Mouse (Mus musculus) macrophage (primary cell): ENCODE data around the gene Slc22a13. TPM values are rescaled to one million over a fixed set of nuclear protein-coding genes. Genes with fewer than 3 reads are reported as not detected.

Source experiments
- H3K27ac ChIP-seq: fragments of 350-480 bp; formaldehyde crosslinking; 2 replicates; pipeline ENCODE4 v1.9.0; 2021
- H3K36me3 ChIP-seq: fragments of 350-480 bp; formaldehyde crosslinking; 2 replicates; pipeline ENCODE4 v1.9.0; 2021; ENCODE audit errors: inconsistent target
- H3K4me3 ChIP-seq: fragments of 350-480 bp; formaldehyde crosslinking; 2 replicates; pipeline ENCODE4 v1.9.0; 2021; ENCODE audit errors: inconsistent target
- H3K79me2 ChIP-seq: fragments of 350-480 bp; formaldehyde crosslinking; 2 replicates; pipeline ENCODE4 v1.9.0; 2021; ENCODE audit errors: inconsistent target
- WGBS: methylation state at CpG from one replicate; pipeline ENCODE4 v1.1.7; 2026; ENCODE audit warnings: inconsistent platforms; ENCODE audit not compliant: missing documents; 5-methylcytosine and 5-hydroxymethylcytosine counted together
- polyA plus RNA-seq: library from polyadenylated mRNA; stranded (reverse); fragments of 250-400 nt; gene quantifications from 3 replicates; pipeline ENCODE4 v1.2.4, GENCODE M21; 2018; ENCODE audit warnings: inconsistent platforms

The Slc22a13 gene
- polyA plus RNA-seq, 1 experiment from 2014 or later = not detected

GRCm38 (mm10) chr9:119164743-119165142 is 44.2 kb downstream of the Slc22a13 start:
- no peaks in the 10 kb centered on the region for H3K79me2 ChIP-seq
- 76% methylated on average over 7 of the region's 7 CpGs for WGBS
- no peaks in the 10 kb centered on the region for H3K36me3 ChIP-seq
- no peak overlapping the region for H3K27ac ChIP-seq
- no peak overlapping the region for H3K4me3 ChIP-seq

GRCm38 (mm10) chr9:119160689-119161088 is 48.2 kb downstream of the Slc22a13 start:
- H3K27ac ChIP-seq = no peak overlapping the region
- no peaks in the 10 kb centered on the region for H3K36me3 ChIP-seq
- WGBS = 93% methylated on average over 3 of the region's 3 CpGs
- no peak overlapping the region for H3K4me3 ChIP-seq
- H3K79me2 ChIP-seq = no peaks in the 10 kb centered on the region

GRCm38 (mm10) chr9:119158861-119159260 is 50.0 kb downstream of the Slc22a13 start, which contains the start of gene Gm47289:
Gene Gm47289, plus strand, starts transcription at chr9:119159161.
- WGBS = 70% methylated on average over 4 of the region's 4 CpGs
- H3K27ac ChIP-seq = no peak within 1 kb of the TSS

GRCm38 (mm10) chr9:119156278-119157201 is 52.4 kb downstream of the Slc22a13 start, which contains the start of gene Acaa1b:
Gene Acaa1b, minus strand, starts transcription at chr9:119157093.
- Histone ChIP-seq H3K27ac (no peak within 1 kb of the TSS), H3K79me2 (no peaks in the 10 kb centered on the region), H3K4me3 (no peak within 1 kb of the TSS), H3K36me3 (no peaks in the 10 kb centered on the region)
- WGBS = 3% methylated on average over 64 of the region's 65 CpGs

More at GRCm38 (mm10) chr9:119158861-119159260, 50.0 kb downstream of the Slc22a13 start, which contains the start of gene Gm47289:
- no peaks in the 10 kb centered on the region for H3K79me2 ChIP-seq
- H3K4me3 ChIP-seq = no peak within 1 kb of the TSS
- no peaks in the 10 kb centered on the region for H3K36me3 ChIP-seq

GRCm38 (mm10) chr9:119155826-119156225 is 53.1 kb downstream of the Slc22a13 start:
- no peak overlapping the region for H3K4me3 ChIP-seq
- H3K79me2 ChIP-seq = no peaks in the 10 kb centered on the region
- H3K27ac ChIP-seq = no peak overlapping the region
- no peaks in the 10 kb centered on the region for H3K36me3 ChIP-seq
- WGBS = 54% methylated on average over 7 of the region's 7 CpGs

GRCm38 (mm10) chr9:119155416-119155815 is 53.5 kb downstream of the Slc22a13 start:
- H3K79me2 ChIP-seq = no peaks in the 10 kb centered on the region
- 89% methylated on average over 8 of the region's 8 CpGs for WGBS
- H3K36me3 ChIP-seq = no peaks in the 10 kb centered on the region
- no peak overlapping the region for H3K4me3 ChIP-seq
- no peak overlapping the region for H3K27ac ChIP-seq

GRCm38 (mm10) chr9:119151751-119152150 is 57.1 kb downstream of the Slc22a13 start:
- Histone ChIP-seq H3K36me3 (no peaks in the 10 kb centered on the region), H3K79me2 (no peaks in the 10 kb centered on the region), H3K27ac (no peak overlapping the region), H3K4me3 (no peak overlapping the region)
- WGBS = 72% methylated on average over 2 of the region's 2 CpGs

- WGBS = 11% methylated on average over 4 of the region's 5 CpGs
- no peaks in the 10 kb centered on the region for H3K36me3 ChIP-seq
- no peaks in the 10 kb centered on the region for H3K79me2 ChIP-seq
- no peak overlapping the region for H3K27ac ChIP-seq
- no peak overlapping the region for H3K4me3 ChIP-seq
Measured at GRCm38 (mm10) chr9:119149601-119150000, 59.3 kb downstream of the Slc22a13 start.

GRCm38 (mm10) chr9:119146098-119146770 is 62.7 kb downstream of the Slc22a13 start:
- Histone ChIP-seq H3K4me3 (no peak overlapping the region), H3K79me2 (no peaks in the 10 kb centered on the region), H3K36me3 (no peaks in the 10 kb centered on the region), H3K27ac (no peak overlapping the region)
- WGBS = 26% methylated on average over 12 of the region's 13 CpGs

- H3K79me2 ChIP-seq = no peaks in the 10 kb centered on the region
- no peaks in the 10 kb centered on the region for H3K36me3 ChIP-seq
- no peak overlapping the region for H3K27ac ChIP-seq
- WGBS = 75% methylated on average over 6 of the region's 6 CpGs
- no peak overlapping the region for H3K4me3 ChIP-seq
Measured at GRCm38 (mm10) chr9:119145638-119146037, 63.3 kb downstream of the Slc22a13 start.

- no peak overlapping the region for H3K4me3 ChIP-seq
- no peak overlapping the region for H3K27ac ChIP-seq
- WGBS = 94% methylated on average over 9 of the region's 10 CpGs
- H3K79me2 ChIP-seq = no peaks in the 10 kb centered on the region
- H3K36me3 ChIP-seq = no peaks in the 10 kb centered on the region
Measured at GRCm38 (mm10) chr9:119145137-119145536, 63.8 kb downstream of the Slc22a13 start.

- WGBS = 90% methylated on average over 8 of the region's 8 CpGs
- Histone ChIP-seq H3K4me3 (no peak overlapping the region), H3K36me3 (no peaks in the 10 kb centered on the region), H3K79me2 (no peaks in the 10 kb centered on the region), H3K27ac (no peak overlapping the region)
Measured at GRCm38 (mm10) chr9:119144696-119145095, 64.2 kb downstream of the Slc22a13 start.

- no peak overlapping the region for H3K4me3 ChIP-seq
- no peaks in the 10 kb centered on the region for H3K36me3 ChIP-seq
- 79% methylated on average over 9 of the region's 9 CpGs for WGBS
- H3K27ac ChIP-seq = no peak overlapping the region
- H3K79me2 ChIP-seq = no peaks in the 10 kb centered on the region
Measured at GRCm38 (mm10) chr9:119143372-119143771, 65.5 kb downstream of the Slc22a13 start.
